Mouse (Mus musculus): ENCODE data around the gene Htatsf1. TPM values are rescaled to one million over a fixed set of nuclear protein-coding genes. Genes with fewer than 3 reads are reported as not detected.

Gene Htatsf1
- polyA plus RNA-seq (2012; rRNA removed): 48.6 and 50.9 TPM in 2 replicates

GRCm38 (mm10) chrX:57053174-57053992 lies at the start of gene Htatsf1:
Htatsf1 (plus strand) TSS chrX:57053583.

GRCm38 (mm10) chrX:57042774-57043173 lies 10.6 kb upstream of the Htatsf1 start, which contains the start of gene Brs3:
Brs3 (plus strand) TSS chrX:57043074.

GRCm38 (mm10) chrX:57087806-57088205 lies 34.4 kb downstream of the Htatsf1 start, which contains the start of gene Vgll1:
Vgll1 (plus strand) TSS chrX:57088106.

Other genes with a start within 250 kb of the Htatsf1 start
- gene Map7d3, start 231.3 kb upstream of the Htatsf1 start, polyA plus RNA-seq (2012; rRNA removed): 0.53 and 0.95 TPM in 2 replicates
- not detected in 2 replicates for gene Adgrg4, start 183.4 kb upstream of the Htatsf1 start, polyA plus RNA-seq (2012; rRNA removed)
- 0.09 and 0.10 TPM in 2 replicates for gene Brs3, start 10.5 kb upstream of the Htatsf1 start, polyA plus RNA-seq (2012; rRNA removed)
- gene Vgll1, start 34.5 kb downstream of the Htatsf1 start, polyA plus RNA-seq (2012; rRNA removed): 0.06 TPM in 1 of 2 replicates, not detected in the other
- not detected in 2 replicates for gene Cd40lg, start 158.6 kb downstream of the Htatsf1 start, polyA plus RNA-seq (2012; rRNA removed)

Measured in central nervous system, embryonic 14 days (tissue).